Mouse (Mus musculus) right cerebral cortex, postnatal 4 days (tissue): ENCODE data around the gene Gm20388.
A peak's percentile ranks its signal among the peaks of the same experiment; 100 is the strongest.

Experiments
- DNase-seq: peaks from one replicate; pipeline ENCODE4 v3.0.0-alpha.2; 2022

Gene Gm20388

DNA sequence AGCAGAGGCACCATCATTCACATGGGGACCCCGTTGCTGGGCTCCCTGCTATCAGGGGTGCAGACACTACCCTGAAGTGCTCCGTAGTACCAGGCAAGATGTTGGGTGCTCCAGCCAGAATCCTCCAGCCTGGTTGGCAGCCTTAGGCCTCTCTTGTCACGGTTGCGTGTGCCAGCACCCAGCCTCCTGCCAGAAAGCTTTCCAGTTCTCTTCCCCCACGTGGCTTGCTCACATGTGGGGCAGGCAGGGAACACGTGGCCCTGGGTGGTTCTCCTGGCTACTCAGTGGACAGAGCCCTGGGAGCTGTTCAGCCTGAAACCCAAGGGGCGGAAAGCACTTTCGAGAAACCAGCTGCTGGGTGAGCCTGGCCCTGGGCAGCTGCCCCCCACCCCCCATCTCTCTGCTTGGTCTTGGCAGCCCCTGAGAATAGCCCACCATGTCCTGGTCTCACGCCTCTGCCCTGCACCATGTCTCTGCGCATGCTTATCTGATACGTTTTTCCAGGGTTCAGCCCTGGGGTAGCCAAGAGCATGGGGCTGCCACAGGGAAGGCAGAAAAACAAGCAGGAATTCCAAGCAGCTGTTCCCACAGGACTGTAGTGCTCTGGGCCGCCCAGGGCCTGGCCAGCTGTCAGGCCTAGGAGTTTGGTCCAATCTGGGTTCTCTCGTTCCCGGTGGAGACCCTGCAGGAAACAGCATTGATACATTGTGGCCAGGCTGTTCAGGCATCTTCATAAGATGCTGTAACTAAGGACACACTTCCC is 135.8 kb downstream of the Gm20388 start:
- peak; percentile 76 for DNase-seq

DNA sequence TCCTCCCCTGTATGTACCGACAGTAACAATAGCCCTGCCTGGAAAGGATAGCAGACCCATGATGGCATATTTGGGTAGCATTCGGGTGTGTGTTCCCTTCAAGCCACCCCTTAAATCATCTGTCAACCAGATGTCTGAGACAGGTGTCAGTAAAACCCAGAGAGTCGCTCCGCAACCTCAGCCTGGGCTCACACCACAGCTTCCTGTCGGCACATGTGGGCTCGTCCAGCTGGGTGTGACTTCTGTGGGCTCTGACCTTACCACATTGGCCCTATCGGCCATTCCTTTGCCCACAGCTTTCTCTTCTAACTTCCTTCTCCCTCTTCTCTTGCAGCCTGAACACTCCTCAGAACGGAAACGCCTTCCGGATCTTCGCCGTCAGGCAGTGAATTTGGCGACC is 139.3 kb downstream of the Gm20388 start:
- no peak for DNase-seq

DNA sequence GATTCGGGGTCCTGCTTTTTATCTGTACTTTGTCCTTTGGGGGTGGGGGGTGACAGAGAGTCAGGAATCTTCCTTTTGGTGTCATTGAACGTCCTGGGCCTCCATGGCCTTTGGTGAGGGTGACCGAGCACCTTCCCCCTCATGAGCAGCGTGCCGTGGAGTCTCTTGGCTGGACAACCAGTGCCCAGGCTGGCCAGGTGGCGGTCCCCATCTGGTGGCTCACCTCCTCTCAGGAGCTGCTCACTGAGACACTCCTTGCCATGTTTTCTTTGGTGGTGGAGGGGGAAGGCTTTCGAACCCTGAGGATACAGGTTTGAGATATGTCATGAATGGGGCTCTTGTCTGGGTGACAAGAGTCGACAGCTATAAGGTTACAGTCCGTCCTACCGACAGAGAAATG is 139.7 kb downstream of the Gm20388 start:
- no peak for DNase-seq

DNA sequence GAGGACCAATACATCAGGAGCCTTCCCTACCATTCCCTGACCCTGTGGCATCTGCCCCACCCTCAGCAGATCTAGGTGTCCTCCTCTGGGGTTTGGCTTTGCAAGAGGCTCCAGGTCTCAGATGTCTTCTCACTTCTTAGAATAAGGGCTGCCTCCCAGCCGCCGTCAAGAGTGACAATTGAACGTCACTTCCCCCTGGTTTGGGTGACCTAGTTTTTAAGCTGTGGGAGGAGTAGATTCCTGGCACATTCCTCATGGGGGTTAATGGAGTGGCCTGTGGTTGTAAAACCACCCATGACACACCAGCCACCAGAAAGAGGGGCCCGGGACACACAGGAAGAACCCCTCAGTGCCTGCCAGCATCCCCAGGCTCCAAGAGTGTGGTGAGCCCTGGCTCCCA is 140.4 kb downstream of the Gm20388 start:
- DNase-seq = no peak

DNA sequence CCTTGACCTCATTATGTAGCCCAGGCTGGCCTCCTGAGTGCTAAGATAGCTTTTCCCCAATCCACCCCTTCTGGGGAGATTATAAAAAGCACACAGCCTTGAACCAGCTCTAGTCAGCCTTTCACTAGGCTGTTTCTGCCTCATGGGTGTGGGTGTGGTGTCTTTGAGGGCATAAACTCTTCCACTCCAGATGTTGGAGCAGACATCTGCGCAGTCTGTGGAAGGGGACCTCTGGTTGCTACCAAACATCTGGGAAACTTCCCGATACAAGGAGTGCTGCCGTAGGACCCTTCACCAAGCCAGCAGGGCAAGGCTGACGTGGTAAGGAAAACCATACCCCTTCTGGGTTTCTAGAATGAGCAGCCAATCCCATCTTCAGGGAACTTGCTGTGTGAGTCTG is 141.3 kb downstream of the Gm20388 start:
- DNase-seq = no peak

DNA sequence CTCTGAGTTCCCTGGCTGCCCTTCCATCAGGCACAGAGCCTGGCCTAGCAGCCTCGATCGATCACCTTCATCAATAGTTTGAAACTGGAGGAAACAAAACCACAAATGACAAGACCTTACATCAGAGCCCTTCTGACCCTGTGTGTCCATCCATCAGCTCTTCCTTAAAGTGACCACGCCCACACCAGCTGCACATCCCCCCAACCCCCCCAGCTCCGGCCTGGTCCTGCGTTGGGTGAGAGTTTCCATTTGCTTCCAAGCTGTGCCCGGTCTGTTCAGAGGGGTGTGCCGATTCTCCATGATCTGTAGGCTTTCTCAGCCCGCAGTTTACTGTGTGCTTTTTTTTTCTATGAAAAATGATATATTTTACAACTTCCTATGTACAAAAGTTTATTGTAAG is 141.7 kb downstream of the Gm20388 start:
- DNase-seq = no peak

DNA sequence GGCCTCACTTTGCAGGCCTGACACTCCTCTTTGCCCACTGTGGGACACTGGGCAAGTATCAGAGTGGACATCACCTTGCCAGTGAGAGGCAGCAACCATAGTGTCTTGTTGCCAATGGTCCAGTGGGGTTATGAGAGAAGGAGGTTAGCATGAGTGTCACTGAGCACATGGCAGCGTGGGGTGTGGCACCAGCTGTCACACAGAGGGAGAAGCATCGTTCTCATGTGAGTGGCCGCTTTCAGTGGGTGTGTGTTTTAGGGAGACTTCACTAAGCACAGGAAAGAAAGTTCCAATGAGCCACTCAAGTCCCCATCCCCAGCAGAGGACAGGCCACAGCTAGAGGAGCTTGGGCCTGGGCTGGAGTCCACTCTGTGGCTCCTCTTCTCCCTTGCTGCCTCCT is 144.2 kb downstream of the Gm20388 start:
- DNase-seq = no peak

DNA sequence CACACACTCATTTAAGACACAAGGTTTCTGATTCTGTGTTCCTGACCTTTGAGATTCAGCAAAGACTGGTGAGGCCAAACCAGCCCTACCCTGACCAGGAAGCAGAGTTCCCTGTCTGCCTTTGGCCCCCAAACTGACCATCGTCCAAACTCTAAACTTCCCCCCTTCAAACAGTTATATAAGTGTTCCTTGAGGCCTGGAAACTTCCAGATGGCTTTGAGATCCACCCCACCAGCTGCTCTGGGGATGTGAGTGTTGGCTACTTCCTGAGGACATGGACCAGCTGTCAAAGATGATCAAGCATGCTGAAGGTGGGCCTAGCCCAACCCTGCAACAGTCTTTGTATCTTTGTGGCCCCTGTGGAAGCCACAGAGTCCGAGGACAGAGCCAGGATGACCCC is 146.4 kb downstream of the Gm20388 start:
- DNase-seq = no peak

DNA sequence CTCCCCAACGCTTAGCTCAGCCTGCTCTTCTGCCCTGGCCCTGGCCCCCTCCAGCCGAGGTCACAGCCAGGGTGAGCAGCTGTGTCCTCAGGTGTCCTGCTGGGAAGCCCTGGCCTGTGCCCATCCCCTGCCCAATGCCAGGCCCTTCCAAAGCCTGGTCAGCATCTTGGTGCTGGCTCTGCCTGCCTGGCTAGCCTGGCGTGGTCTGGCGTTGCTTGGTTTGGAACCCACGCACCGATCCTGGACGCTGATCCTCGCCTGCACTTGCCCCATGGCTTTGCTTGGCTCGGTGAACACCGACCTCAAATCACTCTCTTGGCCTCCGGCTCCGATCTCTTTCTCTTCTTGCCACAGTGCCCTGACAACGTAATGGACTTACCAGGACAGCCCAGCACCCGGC is 152.1 kb downstream of the Gm20388 start:
- no peak for DNase-seq

DNA sequence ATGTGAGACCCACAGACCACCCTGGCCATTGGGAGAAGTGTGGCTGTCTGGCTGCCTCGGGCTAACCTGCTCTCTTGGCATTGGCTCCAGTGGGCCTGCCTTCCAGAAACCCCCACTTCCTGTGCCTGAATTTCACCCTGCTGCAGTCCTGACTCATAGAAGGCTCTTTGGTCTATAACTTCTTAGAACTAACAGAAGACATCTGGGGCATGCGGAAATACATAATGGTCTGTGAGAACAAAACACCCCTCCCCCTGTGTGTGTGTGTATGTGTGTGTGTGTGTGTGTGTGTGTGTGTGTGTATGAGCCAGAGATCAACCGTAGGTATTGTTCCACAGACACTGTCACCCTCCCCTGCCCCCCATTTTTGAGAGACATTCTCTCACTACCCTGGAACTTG is 152.7 kb downstream of the Gm20388 start:
- no peak for DNase-seq

DNA sequence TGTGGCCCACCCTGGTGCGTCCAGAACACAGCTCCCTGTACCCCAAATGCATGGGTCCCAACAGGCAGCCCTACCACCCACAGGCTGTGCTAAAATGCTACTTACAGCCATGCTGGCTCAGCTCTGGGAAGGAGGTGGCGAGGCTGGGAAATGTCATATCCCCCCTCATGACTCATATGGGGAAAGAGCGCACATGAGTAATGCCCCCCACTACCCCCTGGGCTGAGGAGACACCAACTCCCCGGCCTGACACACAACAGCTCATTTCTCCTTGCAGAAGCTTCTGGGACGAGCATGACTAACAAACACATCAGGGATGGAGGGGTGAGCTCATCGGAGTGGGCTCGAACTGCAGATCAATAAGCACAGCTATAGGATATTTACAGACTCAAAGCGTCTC is 155.0 kb downstream of the Gm20388 start:
- no peak for DNase-seq

DNA sequence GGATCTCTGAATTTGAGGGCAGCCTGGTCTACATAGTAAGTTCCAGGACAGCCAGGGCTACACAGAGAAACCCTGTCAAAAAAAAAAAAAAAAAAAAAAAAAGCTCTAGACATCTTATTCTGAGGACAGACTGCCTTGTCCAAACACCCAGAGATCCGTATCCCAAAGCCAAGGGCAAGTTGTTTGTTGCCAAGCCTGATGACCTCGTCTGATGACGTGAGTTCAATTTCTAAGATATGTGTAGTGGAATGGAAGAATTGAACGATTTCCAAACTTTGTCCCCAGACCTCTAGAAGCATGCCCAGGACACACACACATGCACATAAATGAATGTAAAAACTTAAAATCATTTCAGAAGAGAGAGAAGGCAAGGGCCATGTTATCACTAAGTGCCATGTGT is 155.6 kb downstream of the Gm20388 start:
- DNase-seq = no peak

DNA sequence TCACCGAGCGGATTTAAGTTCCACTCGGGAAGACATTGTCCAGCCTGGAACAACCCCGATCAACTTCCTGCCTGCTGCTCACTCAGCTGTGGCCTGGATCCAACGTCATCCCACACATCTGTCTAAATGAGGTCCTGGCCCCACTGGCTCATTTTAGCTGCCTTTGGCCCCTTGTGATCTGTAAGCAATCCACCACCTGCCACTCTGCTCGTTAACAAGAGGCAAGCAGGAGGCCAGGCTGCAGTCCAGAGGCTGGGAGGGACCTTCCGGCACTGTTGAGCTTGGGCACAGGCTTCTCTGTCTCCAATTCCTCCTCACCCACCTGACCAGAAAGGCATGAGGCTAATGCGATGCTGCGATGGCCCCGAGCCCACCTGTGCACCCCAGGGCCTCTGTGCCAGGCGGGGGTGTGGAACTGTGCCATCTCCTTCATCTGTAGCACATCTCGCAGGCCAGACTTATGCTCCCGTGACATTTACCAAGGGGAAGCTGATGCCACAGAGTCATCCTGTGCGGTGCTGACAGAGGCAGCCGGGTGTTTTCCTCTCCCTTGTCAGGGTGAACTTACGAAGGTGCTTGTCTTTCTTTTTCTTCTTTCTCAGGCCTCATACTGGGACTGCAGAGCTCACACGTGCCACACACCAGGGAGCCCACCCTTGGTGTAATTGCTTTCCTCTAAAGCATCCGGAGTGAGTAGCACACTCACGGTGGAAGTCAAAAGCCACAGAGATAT is 157.5 kb downstream of the Gm20388 start:
- no peak for DNase-seq

DNA sequence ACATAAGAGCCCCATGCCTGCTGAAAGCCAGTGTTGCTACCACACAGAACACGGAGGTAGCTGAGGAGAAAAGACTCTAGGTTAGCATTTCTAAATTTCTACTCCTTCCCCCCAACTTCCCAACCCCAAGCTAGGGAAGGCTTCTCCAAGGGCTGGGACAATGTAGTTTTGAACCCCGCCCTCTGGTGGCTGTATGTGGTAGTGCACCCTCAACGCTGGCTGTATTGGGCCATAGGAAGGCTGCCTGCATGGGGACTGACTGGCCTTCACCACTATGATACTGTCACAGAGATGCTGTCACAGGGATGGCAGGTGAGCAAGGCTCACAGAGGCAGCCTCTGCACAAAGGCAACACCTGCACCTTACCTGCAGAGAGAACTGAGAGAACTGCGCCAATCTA is 161.0 kb downstream of the Gm20388 start:
- DNase-seq = peak; percentile 86

DNA sequence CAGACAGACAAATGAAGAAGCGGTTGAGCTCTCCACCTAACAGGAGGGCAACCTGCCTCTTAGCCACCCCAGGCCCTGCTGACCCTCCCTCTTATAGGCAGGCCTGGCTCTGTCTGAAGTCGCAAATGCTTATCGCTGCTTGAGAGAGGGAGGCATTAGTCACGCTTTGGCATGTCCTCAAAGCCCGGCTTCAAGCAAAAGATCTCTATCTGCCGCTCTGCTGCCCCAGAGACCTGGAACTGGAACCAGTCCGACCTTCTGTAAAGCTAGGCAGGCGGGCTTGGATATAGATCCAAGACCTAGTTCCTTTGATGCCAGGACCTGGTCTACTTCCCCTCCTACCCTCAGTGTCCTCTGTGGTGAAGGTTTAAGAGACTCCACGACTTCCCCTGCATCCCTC is 161.6 kb downstream of the Gm20388 start:
- DNase-seq = no peak

DNA sequence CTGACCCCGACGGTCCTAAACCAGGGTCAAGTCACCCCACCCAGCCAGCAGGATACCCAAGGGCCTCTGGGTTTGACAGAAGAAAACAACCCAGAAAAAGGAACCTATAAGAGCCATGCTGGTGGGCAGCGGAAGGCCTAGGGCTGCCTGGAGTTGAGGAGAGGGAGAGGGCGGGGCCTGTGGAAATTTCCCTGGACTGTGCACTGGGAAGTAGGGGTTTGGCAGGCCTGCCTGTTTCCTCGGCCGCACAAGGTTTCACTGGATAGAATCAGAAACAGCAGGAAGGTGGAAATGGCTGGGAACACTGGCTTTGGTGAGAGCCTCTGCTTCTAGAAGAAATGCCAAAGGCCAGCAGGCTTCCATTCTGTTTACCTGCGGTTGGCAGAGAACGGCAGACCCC is 162.2 kb downstream of the Gm20388 start:
- DNase-seq = no peak

DNA sequence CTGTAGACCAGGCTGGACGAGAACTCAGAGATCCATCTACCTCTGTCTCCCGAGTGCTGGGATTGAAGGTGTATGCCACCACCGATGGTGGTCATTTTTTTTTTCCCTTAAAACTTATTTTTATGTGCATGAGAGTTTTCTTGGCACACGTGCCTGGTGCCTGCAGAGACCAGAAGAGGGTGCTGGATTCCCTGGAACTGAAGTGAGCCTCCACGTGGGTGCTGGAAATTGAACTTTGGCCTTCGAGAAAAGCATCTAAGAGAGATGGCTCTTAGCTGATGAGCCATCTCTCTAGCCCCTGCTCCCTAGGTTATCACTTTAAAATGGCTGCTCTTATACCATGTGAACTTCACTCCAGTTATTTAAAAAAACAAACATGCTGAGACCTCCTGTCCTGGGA is 163.9 kb downstream of the Gm20388 start:
- no peak for DNase-seq

DNA sequence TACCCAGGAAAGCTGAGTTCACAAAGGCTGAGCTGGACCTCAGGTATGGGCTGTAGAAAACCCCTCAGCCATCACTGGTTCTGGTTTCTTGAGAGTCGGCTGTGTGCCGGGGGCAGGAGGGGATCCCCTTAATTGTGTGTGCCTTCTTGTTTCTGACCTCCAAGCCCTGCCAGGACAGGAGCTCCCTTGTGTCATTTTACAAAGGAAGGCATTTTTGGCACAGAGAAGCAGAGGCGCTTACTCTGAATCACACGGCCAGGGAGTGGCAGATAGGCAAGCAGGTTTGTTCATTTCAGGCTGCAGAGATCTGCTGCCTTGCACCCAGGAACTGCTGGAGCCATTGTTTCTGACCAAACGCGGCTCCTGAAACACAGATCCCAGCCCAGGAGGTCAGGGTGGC is 164.7 kb downstream of the Gm20388 start:
- DNase-seq = no peak

DNA sequence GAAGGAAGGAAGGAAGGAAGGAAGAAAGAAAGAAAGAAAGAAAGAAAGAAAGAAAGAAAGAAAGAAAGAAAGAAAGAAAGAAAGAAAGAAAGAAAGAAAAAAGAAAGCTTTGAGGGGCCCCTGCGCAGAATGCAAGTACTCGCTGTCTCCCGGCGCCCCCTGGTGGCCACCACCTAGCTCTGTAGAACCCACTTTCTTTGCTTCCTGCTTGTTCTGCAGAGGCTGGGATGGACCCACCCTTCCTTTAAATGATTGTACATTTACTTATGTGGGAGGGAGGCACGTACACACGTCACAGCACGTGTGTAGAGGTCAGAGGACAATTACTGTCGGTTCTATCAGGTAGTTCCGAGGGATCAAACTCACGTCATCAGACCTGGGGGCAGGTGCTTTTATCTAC is 167.4 kb downstream of the Gm20388 start:
- DNase-seq = peak; percentile 94

DNA sequence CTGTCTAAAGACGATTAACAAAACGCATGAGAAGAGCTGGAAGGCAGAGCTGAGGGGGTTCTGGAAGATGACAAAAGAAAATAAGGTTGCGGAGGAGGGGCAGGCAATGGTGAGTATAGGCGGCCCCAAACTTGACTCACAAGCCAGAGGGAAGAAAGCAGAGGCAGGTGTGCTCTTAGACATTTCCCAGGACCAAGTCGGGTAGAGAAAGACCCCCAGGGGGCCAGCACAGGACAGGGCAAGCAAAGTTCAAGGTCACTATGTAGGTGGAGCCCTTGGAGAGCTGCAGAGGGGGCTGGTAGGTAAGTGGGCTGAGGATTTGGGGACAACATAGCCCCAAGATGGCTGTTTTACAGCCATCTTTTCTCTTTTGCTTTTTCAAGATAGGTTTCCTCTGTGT is 168.7 kb downstream of the Gm20388 start:
- DNase-seq = no peak

DNA sequence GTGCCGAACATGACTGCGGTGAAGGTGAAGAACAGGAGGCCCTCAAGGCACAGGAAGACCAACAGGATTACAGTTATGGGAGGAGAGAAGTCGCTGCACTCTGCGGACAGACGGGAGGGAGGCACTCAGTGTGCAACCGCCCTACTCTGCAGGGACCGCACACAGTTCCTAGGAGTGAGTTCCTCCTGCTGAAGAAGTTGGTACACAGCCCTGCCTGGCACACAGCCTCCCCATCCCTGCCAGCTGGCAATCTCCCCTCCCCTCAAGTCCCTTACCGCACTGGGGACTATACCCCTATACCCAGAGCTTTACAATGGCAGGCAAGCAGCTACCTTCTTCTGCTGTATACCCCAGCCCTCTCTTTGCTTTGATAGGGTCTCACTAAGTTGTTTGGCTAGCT is 172.6 kb downstream of the Gm20388 start:
- DNase-seq = peak; percentile 55

DNA sequence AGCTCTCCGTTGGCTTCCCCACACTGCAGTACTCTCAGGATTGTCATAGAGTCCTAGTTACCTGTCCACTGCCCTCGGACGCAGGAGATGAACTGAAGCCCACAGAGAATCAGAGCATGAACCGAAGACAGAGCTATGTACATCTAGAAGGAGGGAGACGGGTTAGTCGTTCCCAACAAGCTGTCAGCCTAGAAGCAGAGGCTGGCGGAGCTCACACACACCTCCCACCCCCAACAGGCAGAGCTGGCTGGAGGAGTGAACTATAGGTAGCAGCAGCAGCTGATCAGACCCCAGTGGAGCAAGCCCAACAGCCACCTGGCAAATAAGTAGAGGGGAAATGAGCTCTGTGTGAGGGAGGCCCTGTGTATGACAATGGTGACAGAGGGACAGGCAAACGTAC is 174.1 kb downstream of the Gm20388 start:
- DNase-seq = no peak

DNA sequence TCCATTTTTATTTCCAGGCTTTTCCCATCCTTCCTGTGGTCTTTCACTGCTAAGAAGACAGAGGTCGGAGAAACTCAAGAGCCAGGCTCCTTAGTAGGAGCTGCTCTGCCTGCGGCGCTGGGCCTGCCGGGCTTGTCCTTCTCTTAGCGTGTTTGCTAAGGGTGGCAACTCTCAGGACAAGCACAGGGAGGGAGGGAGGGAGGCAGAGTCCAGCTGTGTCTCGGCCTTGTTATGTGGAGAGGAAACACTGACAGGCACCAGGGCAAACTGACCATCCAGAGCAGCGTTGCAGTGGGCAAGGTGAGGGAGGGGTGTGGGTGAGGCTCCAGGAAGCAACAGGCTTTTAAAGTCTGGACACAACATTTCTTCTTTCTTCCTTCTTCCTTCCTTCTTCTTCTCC is 178.9 kb downstream of the Gm20388 start:
- no peak for DNase-seq

DNA sequence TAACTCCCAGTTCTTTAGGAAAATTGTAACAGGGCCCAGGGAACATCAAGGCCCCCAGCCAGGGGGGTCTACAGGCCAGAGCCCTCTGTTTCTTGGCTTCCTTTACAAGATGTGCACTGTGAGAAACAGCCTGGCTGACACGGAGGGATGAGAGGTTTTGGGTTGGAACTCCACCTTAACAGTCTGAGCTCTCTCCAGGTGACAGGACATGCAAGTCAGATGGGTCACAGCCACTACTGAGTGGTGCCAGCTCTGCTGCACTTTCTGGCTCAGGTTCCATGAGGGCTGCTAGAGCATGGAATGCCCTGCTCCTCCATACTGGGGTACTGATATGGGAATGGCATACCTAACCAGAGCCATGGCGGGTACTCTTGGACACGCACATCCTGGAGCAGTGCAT is 180.4 kb downstream of the Gm20388 start:
- no peak for DNase-seq

DNA sequence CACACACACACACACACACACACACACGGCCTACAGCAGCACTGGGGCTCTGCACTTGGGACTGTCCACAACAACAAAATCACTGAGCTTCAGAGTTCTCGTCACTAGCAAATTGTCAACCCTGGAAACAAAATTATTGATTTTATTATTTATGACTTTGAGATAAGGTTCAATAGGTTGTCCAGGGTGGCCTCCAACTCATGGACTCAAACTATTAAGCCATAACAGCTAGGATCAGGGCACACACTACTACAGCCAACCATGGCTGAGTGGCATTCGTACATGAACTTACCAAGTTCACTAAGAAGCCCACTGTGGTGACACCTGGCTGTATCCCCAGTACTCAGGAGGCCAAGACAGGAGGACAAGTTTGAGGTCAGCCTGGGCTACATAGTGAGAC is 182.5 kb downstream of the Gm20388 start:
- DNase-seq = no peak
